Mouse (Mus musculus): Measurements from ENCODE around the gene Chp2. TPM values are rescaled to one million over a fixed set of nuclear protein-coding genes. Genes with fewer than 3 reads are reported as not detected.
A peak's percentile ranks its signal among the peaks of the same experiment; 100 is the strongest.

The Chp2 gene
- polyA plus RNA-seq (2014; fragmentation: Nextera tagmentation; extraction: Ambion mirVana): 0.53 and 0.84 TPM in 2 replicates

DNA sequence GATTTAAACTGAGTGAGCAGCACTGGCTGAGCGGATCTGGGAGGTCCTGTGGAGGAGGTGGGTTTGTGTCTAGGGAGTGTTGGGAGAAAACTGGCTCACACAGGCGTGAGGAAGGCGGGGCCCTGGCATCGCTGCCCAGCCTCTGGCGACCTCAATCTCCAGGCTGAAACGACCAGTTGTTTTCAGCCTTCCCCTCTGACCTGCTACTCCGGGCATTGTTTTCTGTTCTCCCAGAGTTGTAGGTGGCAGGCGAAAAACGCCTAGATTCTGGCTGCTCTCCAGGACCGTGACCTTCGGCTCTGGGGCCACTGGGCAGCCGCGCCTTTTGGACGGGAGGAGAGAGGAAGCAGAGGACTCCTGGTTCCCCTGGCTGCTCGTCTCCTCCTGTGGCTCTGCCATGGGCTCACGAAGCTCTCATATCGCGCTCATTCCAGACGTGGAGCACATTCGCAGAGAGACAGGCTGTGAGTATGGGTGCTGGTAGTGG, at the start of gene Chp2:
Gene Chp2 (plus strand): TSS at position 182 of the 487 bp plus-strand sequence.
- H3K4me2 ChIP-seq: peak within 1 kb of the TSS; percentile 51
- H3K9me3 ChIP-seq (ENCODE audit: low read depth, low read length): no peaks in the 10 kb centered on the region
- H3K36me3 ChIP-seq (ENCODE audit: insufficient read depth): no peaks in the 10 kb centered on the region
- TF ChIP-seq CTCF (IDR thresholded peaks at IDR 0.05; ENCODE audit: low read depth): no peak
- H3K9ac ChIP-seq: peak within 1 kb of the TSS; percentile 29; the same call in 1 of the 2 replicates
- H3K27me3 ChIP-seq (ENCODE audit: insufficient read depth, low read length): no peaks in the 10 kb centered on the region
- no peak within 1 kb of the TSS for H3K27ac ChIP-seq (ENCODE audit: low read depth)
- ATAC-seq (ENCODE audit: insufficient read depth): peak; percentile 66
- WGBS: 15% methylated on average over 20 of the region's 20 CpGs
- no peaks in the 10 kb centered on the region for H3K4me1 ChIP-seq (ENCODE audit: insufficient read depth)
- peak; percentile 55 for DNase-seq
- peak within 1 kb of the TSS; percentile 20; the same call in 1 of the 2 replicates for H3K4me3 ChIP-seq (ENCODE audit: low read depth, low read length)

DNA sequence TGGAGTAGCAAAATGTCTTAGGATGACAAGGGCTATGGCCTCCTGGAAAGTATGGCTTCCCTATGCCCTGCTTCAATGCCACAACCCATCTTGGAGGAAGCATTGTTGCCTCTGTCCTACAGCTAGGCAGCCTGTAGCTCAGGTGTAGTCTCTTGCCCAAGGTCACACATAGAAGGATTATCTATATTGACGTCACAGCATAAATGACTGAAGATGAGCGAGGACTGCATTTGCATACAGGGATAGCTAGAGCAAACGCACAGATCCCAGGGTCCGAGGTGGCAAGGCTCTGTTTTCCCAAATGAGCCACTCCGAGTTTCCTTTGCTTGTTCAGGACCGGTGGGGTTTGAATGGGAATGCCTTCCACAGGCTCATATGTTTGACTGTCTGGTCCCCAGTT, 48.6 kb upstream of the Chp2 start:
- Histone ChIP-seq H3K9ac (no peak overlapping the region), H3K36me3 (ENCODE audit: insufficient read depth) (peaks cover 51% of the 10 kb centered on the region), H3K27ac (ENCODE audit: low read depth) (no peak overlapping the region), H3K4me2 (no peak overlapping the region), H3K27me3 (ENCODE audit: insufficient read depth, low read length) (no peaks in the 10 kb centered on the region), H3K9me3 (ENCODE audit: low read depth, low read length) (no peaks in the 10 kb centered on the region), H3K4me3 (ENCODE audit: low read depth, low read length) (no peak overlapping the region), H3K4me1 (ENCODE audit: insufficient read depth) (no peaks in the 10 kb centered on the region)
- TF ChIP-seq CTCF (IDR thresholded peaks at IDR 0.05; ENCODE audit: low read depth): no peak
- no peak for ATAC-seq (ENCODE audit: insufficient read depth)
- 72% methylated on average over 6 of the region's 6 CpGs for whole genome bisulfite sequencing
- no peak for DNase-seq

DNA sequence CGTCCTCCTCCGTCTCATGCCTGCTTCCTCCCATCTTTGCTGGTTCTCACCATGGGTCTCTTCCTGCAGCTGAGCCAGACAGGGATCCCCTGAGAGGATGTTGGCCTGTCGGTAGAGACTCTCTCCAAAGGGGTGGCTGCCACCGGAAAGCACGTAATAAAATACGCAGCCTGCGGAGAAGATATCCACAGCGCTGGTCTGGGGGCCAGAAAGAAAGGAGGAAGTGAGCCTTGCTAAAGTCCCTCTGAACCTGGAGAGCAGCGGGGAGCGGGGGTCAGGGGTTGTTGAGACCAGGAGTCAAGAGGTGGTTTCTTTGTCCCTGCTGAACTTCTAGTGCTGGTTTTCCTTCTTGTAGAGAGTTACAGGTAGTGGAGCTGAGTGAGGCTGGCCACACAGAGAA, 47.7 kb upstream of the Chp2 start:
- H3K9ac ChIP-seq: no peak overlapping the region

GRCm38 (mm10) chr7:122180720-122181119, 38.6 kb upstream of the Chp2 start:
- Histone ChIP-seq H3K36me3 (ENCODE audit: insufficient read depth) (no peaks in the 10 kb centered on the region), H3K27ac (ENCODE audit: low read depth) (no peak overlapping the region), H3K4me3 (ENCODE audit: low read depth, low read length) (no peak overlapping the region), H3K27me3 (ENCODE audit: insufficient read depth, low read length) (no peaks in the 10 kb centered on the region), H3K4me1 (ENCODE audit: insufficient read depth) (no peaks in the 10 kb centered on the region), H3K9ac (no peak overlapping the region), H3K9me3 (ENCODE audit: low read depth, low read length) (no peaks in the 10 kb centered on the region), H3K4me2 (no peak overlapping the region)
- ATAC-seq (ENCODE audit: insufficient read depth): no peak
- DNase-seq: no peak
- WGBS: 83% methylated on average over 7 of the region's 7 CpGs
- no peak for TF ChIP-seq CTCF (IDR thresholded peaks at IDR 0.05; ENCODE audit: low read depth)

More for the DNA sequence above, 47.7 kb upstream of the Chp2 start:
- H3K4me1 ChIP-seq (ENCODE audit: insufficient read depth): no peaks in the 10 kb centered on the region
- H3K4me2 ChIP-seq: no peak overlapping the region
- no peak for TF ChIP-seq CTCF (IDR thresholded peaks at IDR 0.05; ENCODE audit: low read depth)
- H3K4me3 ChIP-seq (ENCODE audit: low read depth, low read length): no peak overlapping the region
- peaks cover 42% of the 10 kb centered on the region for H3K36me3 ChIP-seq (ENCODE audit: insufficient read depth)
- ATAC-seq (ENCODE audit: insufficient read depth) (no peak), DNase-seq (no peak)
- H3K27ac ChIP-seq (ENCODE audit: low read depth): no peak overlapping the region
- 73% methylated on average over 10 of the region's 10 CpGs for whole genome bisulfite sequencing
- H3K9me3 ChIP-seq (ENCODE audit: low read depth, low read length): no peaks in the 10 kb centered on the region
- H3K27me3 ChIP-seq (ENCODE audit: insufficient read depth, low read length): no peaks in the 10 kb centered on the region

- no peak for ATAC-seq (ENCODE audit: insufficient read depth)
- no peak overlapping the region for H3K9ac ChIP-seq
- no peak overlapping the region for H3K27ac ChIP-seq (ENCODE audit: low read depth)
- no peaks in the 10 kb centered on the region for H3K4me1 ChIP-seq (ENCODE audit: insufficient read depth)
- H3K4me3 ChIP-seq (ENCODE audit: low read depth, low read length): no peak overlapping the region
- H3K9me3 ChIP-seq (ENCODE audit: low read depth, low read length): no peaks in the 10 kb centered on the region
- H3K27me3 ChIP-seq (ENCODE audit: insufficient read depth, low read length): no peaks in the 10 kb centered on the region
- no peak for TF ChIP-seq CTCF (IDR thresholded peaks at IDR 0.05; ENCODE audit: low read depth)
- WGBS: 55% methylated on average over 5 of the region's 5 CpGs
- H3K36me3 ChIP-seq (ENCODE audit: insufficient read depth): no peaks in the 10 kb centered on the region
- no peak overlapping the region for H3K4me2 ChIP-seq
- no peak for DNase-seq
Measured at GRCm38 (mm10) chr7:122184569-122184968, 34.7 kb upstream of the Chp2 start.

DNA sequence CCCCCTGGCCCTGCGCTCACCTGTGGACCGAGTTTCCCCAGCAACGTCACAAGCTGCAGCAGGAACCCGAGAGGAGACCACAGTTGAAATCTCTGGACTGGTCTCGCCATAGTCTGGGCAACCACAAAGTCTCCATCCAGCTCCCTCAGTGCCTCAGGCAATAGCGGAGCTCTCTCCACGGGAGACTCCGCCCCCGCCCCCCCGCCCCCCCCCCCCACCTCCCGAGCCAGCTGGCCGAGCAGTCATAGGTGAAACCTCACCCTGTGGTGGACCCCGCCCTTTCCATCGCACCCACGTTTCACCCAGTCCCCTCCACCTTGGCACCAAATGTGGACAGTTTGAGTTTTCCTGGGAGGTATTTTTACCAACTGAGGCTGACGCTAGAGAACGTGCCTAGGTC, 33.3 kb upstream of the Chp2 start, which contains the start of gene Ern2:
Gene Ern2 (minus strand): TSS at position 165 of the 400 bp plus-strand sequence.
- no peaks in the 10 kb centered on the region for H3K9me3 ChIP-seq (ENCODE audit: low read depth, low read length)
- no peak for DNase-seq
- no peak within 1 kb of the TSS for H3K9ac ChIP-seq
- no peak for ATAC-seq (ENCODE audit: insufficient read depth)
- H3K27me3 ChIP-seq (ENCODE audit: insufficient read depth, low read length): no peaks in the 10 kb centered on the region
- no peak within 1 kb of the TSS for H3K4me2 ChIP-seq
- no peak within 1 kb of the TSS for H3K4me3 ChIP-seq (ENCODE audit: low read depth, low read length)
- no peaks in the 10 kb centered on the region for H3K4me1 ChIP-seq (ENCODE audit: insufficient read depth)
- 15% methylated on average over 12 of the region's 17 CpGs for WGBS
- no peak for TF ChIP-seq CTCF (IDR thresholded peaks at IDR 0.05; ENCODE audit: low read depth)
- H3K27ac ChIP-seq (ENCODE audit: low read depth): no peak within 1 kb of the TSS
- no peaks in the 10 kb centered on the region for H3K36me3 ChIP-seq (ENCODE audit: insufficient read depth)

- Histone ChIP-seq H3K27me3 (ENCODE audit: insufficient read depth, low read length) (no peaks in the 10 kb centered on the region), H3K27ac (ENCODE audit: low read depth) (no peak overlapping the region), H3K9ac (no peak overlapping the region), H3K4me1 (ENCODE audit: insufficient read depth) (no peaks in the 10 kb centered on the region), H3K36me3 (ENCODE audit: insufficient read depth) (no peaks in the 10 kb centered on the region), H3K9me3 (ENCODE audit: low read depth, low read length) (no peaks in the 10 kb centered on the region), H3K4me3 (ENCODE audit: low read depth, low read length) (no peak overlapping the region), H3K4me2 (no peak overlapping the region)
- WGBS: 28% methylated on average over 7 of the region's 7 CpGs
- 0 out of 2 replicates have a peak, but pooled peaks have one; percentile 31 for ATAC-seq (ENCODE audit: insufficient read depth)
- peak; percentile 89 for TF ChIP-seq CTCF (IDR thresholded peaks at IDR 0.05; ENCODE audit: low read depth)
- DNase-seq: peak; percentile 83
Measured at GRCm38 (mm10) chr7:122189484-122189883, 29.8 kb upstream of the Chp2 start.
